Mouse (Mus musculus) heart, embryonic 11.5 days (tissue): ENCODE data around the gene Tepsin. TPM values are rescaled to one million over a fixed set of nuclear protein-coding genes. Genes with fewer than 3 reads are reported as not detected.
A peak's percentile ranks its signal among the peaks of the same experiment; 100 is the strongest.

ENCODE experiments used
- ATAC-seq: fragments of 200-750 bp; cut with Nextera tagmentation; replicated peaks from 2 replicates; pipeline ENCODE4 v1.8.0; 2017; ENCODE audit warnings: moderate library complexity; ENCODE audit not compliant: insufficient number of reproducible peaks, low FRiP score, low TSS enrichment
- H3K27ac ChIP-seq: fragments of 300-500 bp; sonication (generic); 2 replicates; pipeline ENCODE4 v1.5.1; 2014; ENCODE audit warnings: mild to moderate bottlenecking, low read depth, low read length
- H3K27me3 ChIP-seq: fragments of 300-500 bp; sonication (generic); 2 replicates; pipeline ENCODE4 v1.6.1; 2014; ENCODE audit warnings: mild to moderate bottlenecking, low read length, mixed read lengths; ENCODE audit not compliant: control insufficient read depth, insufficient read depth
- H3K36me3 ChIP-seq: fragments of 300-500 bp; sonication (generic); 2 replicates; pipeline ENCODE4 v1.6.1; 2014; ENCODE audit warnings: mild to moderate bottlenecking, low read length, moderate library complexity, mixed read lengths; ENCODE audit not compliant: control insufficient read depth, insufficient read depth
- H3K4me1 ChIP-seq: fragments of 300-500 bp; sonication (generic); 2 replicates; pipeline ENCODE4 v1.6.1; 2014; ENCODE audit warnings: low read length; ENCODE audit not compliant: control insufficient read depth, insufficient read depth
- H3K4me2 ChIP-seq: fragments of 300-500 bp; sonication (generic); 2 replicates; pipeline ENCODE4 v1.6.1; 2014; ENCODE audit warnings: mild to moderate bottlenecking, moderate library complexity
- H3K4me3 ChIP-seq: fragments of 300-500 bp; sonication (generic); 2 replicates; pipeline ENCODE4 v1.5.1; 2014; ENCODE audit warnings: low read depth, low read length
- H3K9ac ChIP-seq: fragments of 300-500 bp; sonication (generic); 2 replicates; pipeline ENCODE4 v1.6.1; 2014; ENCODE audit warnings: mild to moderate bottlenecking, low read depth, low read length, moderate library complexity
- H3K9me3 ChIP-seq: fragments of 300-500 bp; sonication (generic); replicated peaks from 2 replicates; pipeline ENCODE4 v1.6.1; 2016; ENCODE audit warnings: low read length; ENCODE audit not compliant: control insufficient read depth
- WGBS: fragments of 180-500 bp; shearing (Covaris S2); extraction: QIAGEN DNeasy Blood & Tissue Kit; methylation state at CpG from one replicate; pipeline ENCODE4 v1.1.7; 2014; ENCODE audit not compliant: insufficient replicate concordance; 5-methylcytosine and 5-hydroxymethylcytosine counted together
- polyA plus RNA-seq: library from polyadenylated mRNA; unstranded; fragments of >200 nt; fragmentation: Nextera tagmentation; extraction: Ambion mirVana; gene quantifications from 2 replicates; pipeline ENCODE4 v1.2.1, GENCODE M21; 2014

The Tepsin gene
- 14.6 and 18.9 TPM in 2 replicates for polyA plus RNA-seq

GRCm38 (mm10) chr11:120098588-120099511 lies at the start of gene Tepsin, which contains the start of gene Ndufaf8:
TSS of gene Tepsin (minus strand) at chr11:120098731.
TSS of gene Ndufaf8 (plus strand) at chr11:120098928.
- H3K9me3 ChIP-seq = no peaks in the 10 kb centered on the region
- H3K4me1 ChIP-seq = peaks cover 18% of the 10 kb centered on the region
- peak within 1 kb of the TSS; percentile 97 for H3K27ac ChIP-seq
- ATAC-seq = peak; percentile 96
- H3K4me3 ChIP-seq = peak within 1 kb of the TSS; percentile 60
- H3K4me2 ChIP-seq = peak within 1 kb of the TSS; percentile 89
- WGBS = under 1% methylated on average over 74 of the region's 77 CpGs
- no peaks in the 10 kb centered on the region for H3K27me3 ChIP-seq
- peaks cover 12% of the 10 kb centered on the region; the same call in 1 of the 2 replicates for H3K36me3 ChIP-seq
- peak within 1 kb of the TSS; percentile 81 for H3K9ac ChIP-seq

DNA sequence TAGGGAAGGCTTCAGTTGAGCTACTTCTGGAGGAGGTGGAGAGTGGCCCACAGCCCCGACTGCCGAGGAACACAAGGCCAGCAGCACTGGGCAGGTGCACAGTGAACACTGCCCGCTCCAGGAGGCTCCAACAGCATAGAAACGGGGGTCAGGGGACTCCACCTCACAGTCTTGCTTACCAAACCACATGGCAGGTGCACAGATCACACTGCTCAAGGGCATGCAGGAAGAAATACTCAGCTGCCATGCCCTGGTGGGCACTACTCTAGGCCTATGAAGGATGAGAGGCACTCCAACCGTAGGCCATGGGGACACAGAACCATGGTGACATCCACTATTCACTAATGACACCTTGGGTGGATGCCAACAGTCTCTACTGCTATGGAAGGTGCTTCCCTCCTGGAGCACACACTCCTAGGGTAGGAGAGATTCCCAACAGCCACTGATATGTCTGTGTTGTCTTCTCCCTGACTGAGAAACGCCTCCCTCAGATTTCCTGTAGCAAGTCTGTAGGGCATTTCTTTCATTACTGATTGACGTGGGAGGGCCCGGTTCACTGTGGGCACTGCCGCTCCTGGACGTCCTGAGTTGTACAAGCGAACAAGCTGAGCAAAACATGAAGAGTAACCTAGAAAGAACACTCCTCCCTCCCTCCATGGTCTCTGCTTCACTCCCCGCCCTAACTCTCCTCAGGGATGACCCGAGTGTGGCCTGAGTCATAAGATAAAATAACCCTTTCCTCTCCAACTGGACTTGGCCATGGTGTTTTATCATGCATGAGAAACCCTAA lies 45.4 kb upstream of the Tepsin start:
- no peak overlapping the region for H3K9ac ChIP-seq
- no peak overlapping the region for H3K4me2 ChIP-seq
- H3K36me3 ChIP-seq = no peaks in the 10 kb centered on the region; the same call in 1 of the 2 replicates
- H3K4me1 ChIP-seq = peaks cover 42% of the 10 kb centered on the region
- peak overlapping the region; percentile 68 for H3K27ac ChIP-seq
- ATAC-seq = no peak
- no peaks in the 10 kb centered on the region for H3K9me3 ChIP-seq
- 71% methylated on average over 13 of the region's 13 CpGs for WGBS
- H3K4me3 ChIP-seq = no peak overlapping the region
- no peaks in the 10 kb centered on the region for H3K27me3 ChIP-seq

DNA sequence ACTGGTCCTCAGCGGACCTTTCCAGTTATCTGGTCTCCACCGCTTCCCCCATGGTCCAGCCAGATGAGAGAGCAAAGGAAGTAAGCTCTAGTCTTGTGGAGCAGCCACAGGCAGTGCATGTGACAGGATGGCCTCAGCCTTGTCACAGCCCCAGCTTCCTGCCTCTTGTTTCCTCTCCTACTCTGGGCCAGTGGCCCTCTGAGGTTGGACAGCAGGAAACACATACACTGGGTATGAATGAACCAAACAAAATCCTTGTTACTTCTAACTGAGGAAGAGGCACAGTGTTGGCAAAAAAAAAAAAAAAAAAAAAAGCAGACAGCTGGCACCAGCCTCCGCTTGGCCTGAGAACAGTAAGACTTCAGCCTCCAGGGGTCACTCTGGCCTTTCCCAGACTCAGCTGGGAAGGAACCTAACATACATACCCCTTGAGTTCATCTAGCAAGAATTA lies 44.1 kb upstream of the Tepsin start:
- H3K9ac ChIP-seq = no peak overlapping the region; the same call in 1 of the 2 replicates
- no peaks in the 10 kb centered on the region; the same call in none of the 2 replicates for H3K36me3 ChIP-seq
- H3K4me2 ChIP-seq = no peak overlapping the region
- peaks cover 53% of the 10 kb centered on the region for H3K4me1 ChIP-seq
- peak; percentile 73; the same call in 1 of the 2 replicates for ATAC-seq
- peak overlapping the region; percentile 68 for H3K27ac ChIP-seq
- no peaks in the 10 kb centered on the region for H3K27me3 ChIP-seq
- WGBS = 59% methylated on average over 3 of the region's 3 CpGs
- H3K9me3 ChIP-seq = no peaks in the 10 kb centered on the region
- no peak overlapping the region for H3K4me3 ChIP-seq

- Histone ChIP-seq H3K4me3 (no peak overlapping the region), H3K36me3 (no peaks in the 10 kb centered on the region; the same call in 1 of the 2 replicates), H3K9ac (no peak overlapping the region), H3K27ac (no peak overlapping the region), H3K27me3 (no peaks in the 10 kb centered on the region), H3K9me3 (no peaks in the 10 kb centered on the region), H3K4me1 (peaks cover 76% of the 10 kb centered on the region), H3K4me2 (no peak overlapping the region)
- WGBS = 71% methylated on average over 6 of the region's 6 CpGs
- ATAC-seq = no peak
Observed at GRCm38 (mm10) chr11:120140255-120140654, 41.7 kb upstream of the Tepsin start.

DNA sequence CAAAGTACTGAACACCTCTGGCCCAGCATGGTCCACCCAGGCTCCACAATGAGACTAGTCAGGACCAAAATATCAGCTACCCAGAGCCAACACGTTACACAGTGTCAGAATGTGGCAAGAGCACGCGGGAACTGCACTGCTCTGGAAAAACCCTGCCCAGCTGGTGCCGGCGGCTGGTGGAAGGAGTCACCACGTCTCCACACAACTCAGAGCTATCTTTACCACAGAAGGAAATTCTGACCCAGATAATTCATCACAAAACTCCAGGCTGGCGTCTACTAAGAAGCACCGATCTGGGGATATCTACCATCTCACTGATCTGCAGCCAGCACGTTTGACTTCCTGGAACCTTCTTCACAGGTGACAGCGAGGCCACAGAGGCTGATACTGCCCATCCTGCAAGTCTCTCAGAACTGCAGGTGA lies 40.8 kb upstream of the Tepsin start:
- H3K27ac ChIP-seq = no peak overlapping the region
- no peak overlapping the region for H3K4me2 ChIP-seq
- ATAC-seq = no peak
- WGBS = 65% methylated on average over 10 of the region's 10 CpGs
- no peak overlapping the region for H3K4me3 ChIP-seq
- no peak overlapping the region for H3K9ac ChIP-seq
- H3K36me3 ChIP-seq = peaks cover 4% of the 10 kb centered on the region
- no peaks in the 10 kb centered on the region for H3K9me3 ChIP-seq
- H3K4me1 ChIP-seq = peaks cover 78% of the 10 kb centered on the region
- no peaks in the 10 kb centered on the region for H3K27me3 ChIP-seq

GRCm38 (mm10) chr11:120137625-120138004 lies 39.1 kb upstream of the Tepsin start:
- H3K9ac ChIP-seq = peak overlapping the region; percentile 59
- H3K9me3 ChIP-seq = no peaks in the 10 kb centered on the region
- H3K36me3 ChIP-seq = peaks cover 12% of the 10 kb centered on the region
- WGBS = 17% methylated on average over 5 of the region's 5 CpGs
- ATAC-seq = no peak
- peaks cover 68% of the 10 kb centered on the region for H3K4me1 ChIP-seq
- no peaks in the 10 kb centered on the region for H3K27me3 ChIP-seq
- H3K4me3 ChIP-seq = no peak overlapping the region
- peak overlapping the region; percentile 45 for H3K4me2 ChIP-seq
- H3K27ac ChIP-seq = peak overlapping the region; percentile 84

DNA sequence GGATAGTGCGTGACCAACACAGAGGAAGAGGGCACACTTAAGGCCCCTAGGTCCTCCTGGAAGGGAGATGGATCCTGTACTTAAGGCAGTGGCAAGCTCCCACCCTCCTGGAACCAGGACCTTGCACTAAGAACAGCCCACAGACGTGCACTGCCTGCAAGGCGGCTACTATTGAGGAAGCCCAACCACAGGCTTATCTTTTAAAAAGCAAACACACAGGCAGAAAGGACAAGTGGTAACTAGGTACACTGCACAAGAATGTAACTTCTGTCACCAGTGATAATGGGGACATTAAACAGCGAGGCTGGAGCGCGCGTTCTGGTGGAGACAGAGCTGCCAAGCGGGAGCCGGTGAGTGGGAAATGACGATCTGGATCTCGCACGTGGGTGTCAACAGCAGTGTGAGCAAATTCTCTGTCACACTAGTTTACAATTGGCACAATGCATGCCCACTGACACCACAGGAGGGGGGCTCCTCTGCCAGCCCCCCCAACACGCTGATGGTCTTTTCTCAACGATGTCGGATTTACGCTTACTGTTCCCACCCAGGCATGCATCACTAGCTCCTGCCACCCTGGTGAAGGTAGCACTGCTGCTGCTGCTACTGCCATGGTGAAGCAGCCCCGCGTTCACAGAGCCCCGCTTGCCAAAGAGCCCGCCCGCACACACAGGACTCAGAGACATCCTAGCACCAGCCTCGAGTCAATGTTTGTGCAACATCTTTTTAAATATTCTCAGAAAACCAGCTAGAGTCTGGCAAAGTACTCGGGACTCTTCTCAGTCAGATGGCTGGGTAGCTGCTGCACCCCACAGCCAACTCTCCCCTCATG lies 38.5 kb upstream of the Tepsin start:
- Histone ChIP-seq H3K4me3 (no peak overlapping the region), H3K27ac (peak overlapping the region; percentile 84), H3K9me3 (no peaks in the 10 kb centered on the region), H3K9ac (peak overlapping the region; percentile 44; the same call in 1 of the 2 replicates), H3K4me1 (peaks cover 63% of the 10 kb centered on the region), H3K4me2 (peak overlapping the region; percentile 45), H3K27me3 (no peaks in the 10 kb centered on the region), H3K36me3 (peaks cover 12% of the 10 kb centered on the region)
- 36% methylated on average over 23 of the region's 23 CpGs for WGBS
- ATAC-seq = no peak; the same call in 1 of the 2 replicates
